Mouse (Mus musculus) common myeloid progenitor, adult 5-6 weeks (primary cell): ENCODE results near the gene Lrrc75a. TPM values are rescaled to one million over a fixed set of nuclear protein-coding genes. Genes with fewer than 3 reads are reported as not detected.

Experiments used
- ATAC-seq: replicated peaks from 2 replicates; pipeline ENCODE4 v1.8.0; 2016; ENCODE audit warnings: low read depth, mild to moderate bottlenecking, moderate TSS enrichment, inconsistent platforms; ENCODE audit not compliant: poor library complexity, severe bottlenecking
- total RNA-seq: library from RNA; stranded (forward); fragments of 200-1000, 187-1606 nt; gene quantifications from 2 replicates; pipeline ENCODE4 v1.2.3, GENCODE M21; 2017

Lrrc75a gene
- total RNA-seq, 1 experiment from 2014 or later = 6.9 TPM

- peak; percentile 82 for ATAC-seq
Measured at GRCm38 (mm10) chr11:62602619-62603311, 45.6 kb downstream of the Lrrc75a start.

- 0 out of 2 replicates have a peak, but pooled peaks have one; percentile 0 for ATAC-seq
Measured at GRCm38 (mm10) chr11:62601732-62602618, 46.3 kb downstream of the Lrrc75a start.

- ATAC-seq = no peak
Measured at GRCm38 (mm10) chr11:62598571-62598970, 49.8 kb downstream of the Lrrc75a start.

GRCm38 (mm10) chr11:62591904-62592575 lies 56.3 kb downstream of the Lrrc75a start:
- no peak for ATAC-seq

GRCm38 (mm10) chr11:62591026-62591425 lies 57.3 kb downstream of the Lrrc75a start:
- no peak for ATAC-seq

GRCm38 (mm10) chr11:62589391-62589790 lies 58.9 kb downstream of the Lrrc75a start:
- no peak for ATAC-seq

- no peak for ATAC-seq
Measured at GRCm38 (mm10) chr11:62587034-62587433, 61.3 kb downstream of the Lrrc75a start.

- ATAC-seq = no peak
Measured at GRCm38 (mm10) chr11:62584671-62585206, 63.6 kb downstream of the Lrrc75a start.

- ATAC-seq = no peak
Measured at GRCm38 (mm10) chr11:62583031-62583430, 65.3 kb downstream of the Lrrc75a start.

- peak; percentile 74 for ATAC-seq
Measured at GRCm38 (mm10) chr11:62576530-62577152, 71.7 kb downstream of the Lrrc75a start.

GRCm38 (mm10) chr11:62575659-62576438 lies 72.5 kb downstream of the Lrrc75a start:
- peak; percentile 9 for ATAC-seq

GRCm38 (mm10) chr11:62575297-62575658 lies 73.0 kb downstream of the Lrrc75a start:
- ATAC-seq = peak; percentile 40

- ATAC-seq = no peak
Measured at GRCm38 (mm10) chr11:62574703-62575085, 73.6 kb downstream of the Lrrc75a start.

- ATAC-seq = peak; percentile 43
Measured at GRCm38 (mm10) chr11:62573959-62574702, 74.2 kb downstream of the Lrrc75a start, which contains the start of gene Trpv2. TSS of gene Trpv2 (plus strand) at chr11:62574486.

- 0 out of 2 replicates have a peak, but pooled peaks have one; percentile 11 for ATAC-seq
Measured at GRCm38 (mm10) chr11:62568300-62568699, 80.0 kb downstream of the Lrrc75a start.

- no peak for ATAC-seq
Measured at GRCm38 (mm10) chr11:62566211-62566610, 82.1 kb downstream of the Lrrc75a start.

- no peak for ATAC-seq
Measured at GRCm38 (mm10) chr11:62565747-62566146, 82.6 kb downstream of the Lrrc75a start.

GRCm38 (mm10) chr11:62563590-62563989 lies 84.7 kb downstream of the Lrrc75a start:
- ATAC-seq = no peak
